Mouse (Mus musculus) neutrophil, adult 59 days (primary cell): ENCODE measurements around the gene Dph3. TPM values are rescaled to one million over a fixed set of nuclear protein-coding genes. Genes with fewer than 3 reads are reported as not detected.

Experiments used
- total RNA-seq, 2 experiments: library from RNA; stranded (reverse); gene quantifications; 1 replicate in 1 of 2; 2 replicates in 1 of 2; pipeline ENCODE4 v1.2.4; 2023

Dph3 gene
- 10 to 100 TPM; 64.9 to 82.5 TPM for total RNA-seq

GRCm38 (mm10) chr14:32085486-32086201 lies at the start of gene Dph3:
Gene Dph3 (minus strand): TSS chr14:32085729.

GRCm38 (mm10) chr14:32084761-32085485 lies 606 bp downstream of the Dph3 start, which contains the start of gene Oxnad1:
Gene Oxnad1 (plus strand): TSS chr14:32085374.

Other genes starting within 250 kb of the Dph3 start
- gene Galnt15, start 56.7 kb downstream of the Dph3 start, total RNA-seq: under 1 TPM; 0.07 to 0.09 TPM
- gene Oxnad1, start 355 bp downstream of the Dph3 start, total RNA-seq: 1 to 10 TPM; 4.3 to 7.3 TPM
- not detected for gene Msmb, start 56.3 kb upstream of the Dph3 start, total RNA-seq
- gene Ncoa4, start 74.1 kb upstream of the Dph3 start, total RNA-seq: 100 to 1,000 TPM; 185 to 213 TPM
- 10 to 100 TPM; 49.6 to 57.4 TPM for gene Timm23, start 116.2 kb upstream of the Dph3 start, total RNA-seq
- gene Parg, start 116.2 kb upstream of the Dph3 start, total RNA-seq: 10 to 100 TPM; 32.7 to 39.1 TPM
- gene Ogdhl, start 236.3 kb upstream of the Dph3 start, total RNA-seq: not detected